Mouse (Mus musculus): ENCODE measurements at regions not wholly inside any gene's neighbourhood (a gene's known extent, or its start where the extent isn't known, plus 50 kb on each side); places are given as distances from the start of the nearest gene placed in this dataset.

GRCm38 (mm10) chr14:97101090-97101675, 582.3 kb upstream of the Klhl1 start:
- no peak for DNase-seq (ENCODE audit: low read depth, low spot score)
- Histone ChIP-seq H3K36me3 (ENCODE audit: control insufficient read depth in 1 of 2, insufficient read depth in 2 of 2, low read length in 2 of 2) (no peaks in the 10 kb centered on the region), H3K9me3 (replicated peaks; ENCODE audit: insufficient read depth, low read length) (no peaks in the 10 kb centered on the region), H3K4me3 (ENCODE audit: control insufficient read depth in 1 of 2, insufficient read depth in 1 of 2, low read depth in 2 of 2, low read length in 2 of 2) (no peak overlapping the region), H3K4me1 (ENCODE audit: control insufficient read depth in 1 of 2, insufficient read depth in 2 of 2, low read length in 2 of 2) (no peaks in the 10 kb centered on the region), H3K9ac (ENCODE audit: control insufficient read depth, low read depth, low read length, poor library complexity, severe bottlenecking) (no peak overlapping the region), H3K79me2 (ENCODE audit: control insufficient read depth, insufficient read depth, low read length, poor library complexity) (no peaks in the 10 kb centered on the region), H3K27ac (ENCODE audit: control insufficient read depth, low read depth, low read length) (no peak overlapping the region), H3K27me3 (ENCODE audit: control insufficient read depth in 1 of 2, insufficient read depth in 2 of 2, low read length in 2 of 2) (no peaks in the 10 kb centered on the region)
- TF ChIP-seq NELFE (IDR thresholded peaks at IDR 0.05; ENCODE audit: low read depth, low read length) (no peak), TAL1 (IDR thresholded peaks at IDR 0.05; ENCODE audit: low read length) (no peak), HCFC1 (IDR thresholded peaks at IDR 0.05; ENCODE audit: low read depth, low read length) (no peak), POLR2AphosphoS5 (IDR thresholded peaks at IDR 0.05; ENCODE audit: borderline replicate concordance, low read depth, low read length) (no peak), ETS1 (IDR thresholded peaks at IDR 0.05; ENCODE audit: low read depth, low read length) (no peak), UBTF (IDR thresholded peaks at IDR 0.05; ENCODE audit: borderline replicate concordance, insufficient read depth, low read depth, low read length) (no peak), ZNF384 (IDR thresholded peaks at IDR 0.05; ENCODE audit: low read depth, low read length) (no peak), MEF2A (IDR thresholded peaks at IDR 0.05; ENCODE audit: extremely low read depth, insufficient replicate concordance, low read depth, low read length, poor library complexity, severe bottlenecking) (no peak), E2F4 (IDR thresholded peaks at IDR 0.05; ENCODE audit: borderline replicate concordance, low read depth, low read length) (no peak), CHD1 (IDR thresholded peaks at IDR 0.05; ENCODE audit: low read depth, low read length) (no peak), GATA1 (IDR thresholded peaks at IDR 0.05; ENCODE audit: low read depth, low read length) (no peak), NRF1 (IDR thresholded peaks at IDR 0.05; ENCODE audit: insufficient read depth, low read depth, low read length, poor library complexity, severe bottlenecking) (no peak), GABPA (IDR thresholded peaks at IDR 0.05; ENCODE audit: low read depth, low read length) (no peak), MXI1 (IDR thresholded peaks at IDR 0.05; ENCODE audit: low read depth, low read length) (no peak), POLR2AphosphoS2 (IDR thresholded peaks at IDR 0.05; ENCODE audit: low read length) (no peak), ELF1 (IDR thresholded peaks at IDR 0.05; ENCODE audit: low read depth, low read length) (no peak), MAFK (IDR thresholded peaks at IDR 0.05; ENCODE audit: borderline replicate concordance, low read depth, low read length) (no peak), BHLHE40 (IDR thresholded peaks at IDR 0.05; ENCODE audit: borderline replicate concordance, low read depth, low read length) (no peak), JUND (IDR thresholded peaks at IDR 0.05; ENCODE audit: low read depth, low read length) (no peak), MYB (IDR thresholded peaks at IDR 0.05; ENCODE audit: low read depth, low read length) (no peak)

DNA sequence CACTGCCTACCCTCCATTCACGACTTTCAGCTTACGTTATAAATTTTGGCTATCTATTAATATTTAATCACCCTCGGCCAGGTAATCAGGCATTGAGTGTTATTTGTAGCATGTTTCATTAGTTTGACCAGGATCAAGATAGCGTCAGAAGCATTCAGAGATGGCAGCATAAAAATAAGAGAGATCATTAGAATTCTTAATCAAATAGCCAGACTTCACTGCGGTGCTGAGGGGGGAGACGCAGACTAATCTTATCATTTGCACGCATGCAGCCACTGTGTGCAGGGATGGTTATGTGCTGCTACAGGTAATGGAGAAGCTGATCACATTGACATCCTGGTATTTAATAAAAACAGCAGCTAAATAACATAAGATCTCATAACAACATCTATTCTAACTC, 574.5 kb upstream of the Klhl1 start:
- Histone ChIP-seq H3K4me1 (ENCODE audit: control insufficient read depth in 1 of 2, insufficient read depth in 2 of 2, low read length in 2 of 2) (no peaks in the 10 kb centered on the region), H3K4me3 (ENCODE audit: control insufficient read depth in 1 of 2, insufficient read depth in 1 of 2, low read depth in 2 of 2, low read length in 2 of 2) (no peak overlapping the region), H3K27me3 (ENCODE audit: control insufficient read depth in 1 of 2, insufficient read depth in 2 of 2, low read length in 2 of 2) (no peaks in the 10 kb centered on the region), H3K36me3 (ENCODE audit: control insufficient read depth in 1 of 2, insufficient read depth in 2 of 2, low read length in 2 of 2) (no peaks in the 10 kb centered on the region), H3K9ac (ENCODE audit: control insufficient read depth, low read depth, low read length, poor library complexity, severe bottlenecking) (no peak overlapping the region), H3K9me3 (replicated peaks; ENCODE audit: insufficient read depth, low read length) (no peaks in the 10 kb centered on the region), H3K79me2 (ENCODE audit: control insufficient read depth, insufficient read depth, low read length, poor library complexity) (no peaks in the 10 kb centered on the region), H3K27ac (ENCODE audit: control insufficient read depth, low read depth, low read length) (no peak overlapping the region)
- TF ChIP-seq E2F4 (IDR thresholded peaks at IDR 0.05; ENCODE audit: borderline replicate concordance, low read depth, low read length) (no peak), POLR2AphosphoS2 (IDR thresholded peaks at IDR 0.05; ENCODE audit: low read length) (no peak), MYC (IDR thresholded peaks at IDR 0.05; ENCODE audit: low read depth, low read length) (no peak), ELF1 (IDR thresholded peaks at IDR 0.05; ENCODE audit: low read depth, low read length) (no peak), MAZ (IDR thresholded peaks at IDR 0.05; ENCODE audit: low read depth, low read length) (no peak), MYB (IDR thresholded peaks at IDR 0.05; ENCODE audit: low read depth, low read length) (no peak), MEF2A (IDR thresholded peaks at IDR 0.05; ENCODE audit: extremely low read depth, insufficient replicate concordance, low read depth, low read length, poor library complexity, severe bottlenecking) (no peak), NELFE (IDR thresholded peaks at IDR 0.05; ENCODE audit: low read depth, low read length) (no peak), RCOR1 (IDR thresholded peaks at IDR 0.05; ENCODE audit: low read depth, low read length) (no peak), SIN3A (IDR thresholded peaks at IDR 0.05; ENCODE audit: low read length) (no peak), MXI1 (IDR thresholded peaks at IDR 0.05; ENCODE audit: low read depth, low read length) (no peak), USF1 (IDR thresholded peaks at IDR 0.05; ENCODE audit: low read depth, low read length) (no peak), RAD21 (IDR thresholded peaks at IDR 0.05; ENCODE audit: low read depth, low read length) (no peak), CHD1 (IDR thresholded peaks at IDR 0.05; ENCODE audit: low read depth, low read length) (no peak), CHD2 (IDR thresholded peaks at IDR 0.05; ENCODE audit: low read length) (no peak)
- DNase-seq (ENCODE audit: low read depth, low spot score) = no peak

All from MEL (cell line).